Comparison of ENCODE assay signal across 8 mouse cellular contexts in genomic region chr9:106821618-106822380, GRCm38 (mm10). TPM values are rescaled to one million over a fixed set of nuclear protein-coding genes. Genes with fewer than 3 reads are reported as not detected.
A peak's percentile ranks its signal among the peaks of the same experiment; 100 is the strongest.
DNase-seq lines count a peak whose midpoint lies in the region; ATAC-seq lines count a peak whose summit lies in the region.

Gene Dcaf1 (plus strand): TSS chr9:106821874.

- H3K27ac ChIP-seq in lung, embryonic 16.5 days (ENCODE audit: low read length): peak within 1 kb of the TSS; percentile 86

- WGBS in lung, embryonic 16.5 days: under 1% methylated on average over 68 of the region's 71 CpGs

- H3K4me3 ChIP-seq in lung, embryonic 16.5 days (ENCODE audit: low read length): peak within 1 kb of the TSS; percentile 71

- no peaks in the 10 kb centered on the region for H3K36me3 ChIP-seq in lung, embryonic 16.5 days (ENCODE audit: control insufficient read depth, insufficient read depth, low read length)

- DNase-seq in MEL-GATA-1-ER (ENCODE audit: extremely low read depth, low read depth): peak; percentile 98
- DNase-seq in cerebellum, adult 8-10 months: peak; percentile 90
- DNase-seq in forelimb bud, embryonic 11.5 days (ENCODE audit: low read depth, low spot score): peak; percentile 98
- peak; percentile 84 for DNase-seq in layer of hippocampus, adult 9-10 months (ENCODE audit: low spot score)
- peak; percentile 42 for DNase-seq in ovary, postnatal 10 days (ENCODE audit: low spot score)
- DNase-seq in thymus, postnatal 10 days (ENCODE audit: low spot score in 2 of 2): peak; percentile 92 to 94

- H3K9ac ChIP-seq in lung, embryonic 16.5 days (ENCODE audit: low read length): peak within 1 kb of the TSS; percentile 81

- H3K27me3 ChIP-seq in lung, embryonic 16.5 days (ENCODE audit: control insufficient read depth, insufficient read depth, low read depth, low read length): no peaks in the 10 kb centered on the region

- H3K9me3 ChIP-seq in lung, embryonic 16.5 days (ENCODE audit: control insufficient read depth, low read length): peaks cover 4% of the 10 kb centered on the region; the same call in 1 of the 2 replicates

- H3K4me1 ChIP-seq in lung, embryonic 16.5 days (replicated peaks; ENCODE audit: control insufficient read depth, insufficient read depth, low read length): no peaks in the 10 kb centered on the region

- peak within 1 kb of the TSS; percentile 82 for H3K4me2 ChIP-seq in lung, embryonic 16.5 days (ENCODE audit: low read depth, low read length)

- ATAC-seq in hematopoietic stem cell, adult 5-6 weeks (replicated peaks in 1 of 2; ENCODE audit: insufficient read depth in 1 of 2, low FRiP score in 2 of 2, low TSS enrichment in 1 of 2, low read depth in 1 of 2, poor library complexity in 2 of 2, severe bottlenecking in 2 of 2): peak; percentile 90 to 92
- peak; percentile 98 for ATAC-seq in lung, embryonic 16.5 days (ENCODE audit: low read depth)

RNA-seq across cellular contexts. Expression of gene Dcaf1, which starts in this region (rescaled TPM):
- total RNA-seq in hematopoietic stem cell, adult 5-6 weeks (2017): 69.5 and 79.2 TPM in 2 replicates
- 19.4 and 22.9 TPM in 2 replicates for polyA plus RNA-seq in lung, embryonic 16.5 days (2015; fragmentation: Nextera tagmentation; extraction: Ambion mirVana)

Comparison
In these comparisons a context has a peak if more than half of its experiments do, and no peak if none do; other contexts are left out.
1. Peak in every context shown above with its lines: DNase-seq, ATAC-seq, H3K4me3 ChIP-seq and H3K27ac ChIP-seq.
2. DNase-seq: peak in every context shown above with its lines; median percentile 98 in MEL-GATA-1-ER; 98 in forelimb bud, embryonic 11.5 days; 93 in thymus, postnatal 10 days; 90 in cerebellum, adult 8-10 months; 84 in layer of hippocampus, adult 9-10 months; 42 in ovary, postnatal 10 days.